Mouse (Mus musculus): ENCODE measurements around the gene Rptor. TPM values are rescaled to one million over a fixed set of nuclear protein-coding genes. Genes with fewer than 3 reads are reported as not detected.
A peak's percentile ranks its signal among the peaks of the same experiment; 100 is the strongest.

The Rptor gene
- polyA plus RNA-seq, 1 experiment from 2014 or later, result 10.8 TPM

DNA sequence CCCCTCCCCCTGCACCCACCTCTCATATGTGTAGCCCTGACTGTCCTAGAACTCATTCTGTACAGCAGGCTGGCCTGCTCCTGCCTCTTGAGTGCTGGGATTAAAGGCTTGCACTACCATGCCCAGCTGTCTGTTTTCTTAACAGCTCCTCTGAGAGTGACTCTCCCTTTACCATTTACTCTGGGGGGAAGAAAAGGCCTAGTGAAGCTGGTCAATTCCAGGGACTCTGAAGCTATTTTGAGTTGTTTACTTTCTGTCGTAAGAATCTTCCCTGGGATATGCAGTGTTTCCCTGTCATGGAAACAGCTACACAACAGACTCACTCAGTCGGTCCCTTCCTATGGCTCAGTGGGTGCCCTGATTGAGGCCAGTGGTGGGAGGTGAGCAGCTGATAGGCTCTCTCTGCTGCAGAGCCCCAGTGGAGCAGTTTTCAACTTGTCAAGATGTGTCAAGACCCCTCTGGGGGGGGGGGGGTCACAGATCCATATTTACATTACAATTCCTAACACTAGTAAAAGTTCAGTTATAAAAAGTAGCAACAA is 63.9 kb downstream of the Rptor start:
- no peak overlapping the region for H3K9ac ChIP-seq (replicated peaks; ENCODE audit: low read length)
- no peaks in the 10 kb centered on the region for H3K36me3 ChIP-seq (ENCODE audit: control insufficient read depth, insufficient read depth, low read length)
- H3K4me3 ChIP-seq (replicated peaks; ENCODE audit: low read depth, low read length), result no peak overlapping the region
- peaks cover 9% of the 10 kb centered on the region for H3K4me1 ChIP-seq (ENCODE audit: control insufficient read depth, insufficient read depth, low read length)
- 21% methylated on average over 2 of the region's 2 CpGs for WGBS
- no peak for ATAC-seq (ENCODE audit: low FRiP score, low TSS enrichment)
- DNase-seq, result no peak
- H3K9me3 ChIP-seq (ENCODE audit: control insufficient read depth, low read length), result no peaks in the 10 kb centered on the region
- H3K4me2 ChIP-seq (ENCODE audit: low read length), result no peak overlapping the region
- no peaks in the 10 kb centered on the region for H3K27me3 ChIP-seq (ENCODE audit: control insufficient read depth, insufficient read depth, low read length)
- no peak overlapping the region for H3K27ac ChIP-seq (replicated peaks; ENCODE audit: low read depth, low read length)

DNA sequence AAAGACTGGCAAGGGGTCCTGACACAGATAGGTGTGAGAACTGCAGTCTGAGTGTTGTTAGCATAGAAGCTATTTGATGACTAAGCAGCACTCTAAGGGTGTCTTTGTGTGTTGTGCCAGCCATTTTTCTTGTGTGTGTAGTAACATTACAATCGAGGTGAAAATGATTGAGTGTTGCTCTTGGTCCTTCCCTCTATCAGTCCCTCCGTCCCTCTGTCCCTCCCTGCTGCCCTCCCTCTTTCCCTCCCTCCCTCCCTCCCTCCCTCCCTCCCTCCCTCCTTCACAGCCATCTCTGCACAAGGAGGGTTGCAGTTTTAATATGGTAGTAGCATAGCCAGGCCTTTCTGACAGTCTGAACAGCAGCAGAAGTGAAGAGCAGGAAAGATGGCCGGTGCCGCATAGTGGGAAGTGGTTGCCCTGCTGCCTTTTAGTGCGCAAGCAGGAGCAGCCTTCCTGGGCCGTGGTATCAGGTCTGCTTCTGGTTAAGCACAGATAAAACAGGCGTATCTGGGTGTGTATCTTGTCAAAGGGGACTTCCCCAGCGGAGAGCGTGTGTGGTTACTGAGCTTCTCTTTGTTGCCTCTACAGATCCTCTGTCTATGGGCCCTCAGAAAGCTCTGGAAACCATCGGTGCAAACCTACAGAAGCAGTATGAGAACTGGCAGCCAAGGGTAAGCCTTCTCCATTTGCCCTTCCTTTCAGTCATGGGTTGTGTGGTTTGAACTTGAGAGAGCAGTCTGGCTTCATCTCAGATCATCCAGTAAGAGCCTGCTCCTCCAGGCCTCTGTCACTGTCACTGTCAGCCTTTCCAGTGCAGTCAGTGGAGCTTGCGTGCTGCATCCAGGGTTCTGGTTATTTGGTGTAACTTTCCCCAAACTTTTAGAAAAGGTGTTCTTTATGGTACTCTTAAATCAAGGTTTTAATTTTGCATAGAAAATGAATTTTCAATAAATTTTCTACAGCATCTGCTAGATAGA is 68.3 kb downstream of the Rptor start:
- Histone ChIP-seq H3K4me2 (ENCODE audit: low read length) (no peak overlapping the region), H3K9ac (replicated peaks; ENCODE audit: low read length) (no peak overlapping the region)

DNA sequence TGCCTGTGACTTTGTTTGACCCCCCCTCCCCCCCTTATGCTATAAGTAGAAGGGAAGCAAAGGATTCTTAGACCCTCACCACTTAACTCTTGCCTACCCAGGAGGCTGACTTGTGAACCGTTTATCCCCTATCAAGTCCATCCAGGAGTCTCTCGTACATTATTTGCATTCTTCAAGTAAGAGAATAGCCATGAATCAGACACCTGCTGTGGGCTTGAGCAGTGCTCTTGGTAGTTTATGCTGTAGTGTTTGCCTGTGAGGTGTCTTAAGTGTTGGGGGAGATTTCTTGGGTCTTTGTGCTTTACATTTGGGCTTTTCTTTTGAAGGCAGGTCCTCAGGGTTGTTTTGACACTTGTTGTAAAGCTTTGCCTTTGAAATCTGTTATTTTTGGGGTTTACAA is 69.3 kb downstream of the Rptor start:
- 35% methylated on average over 2 of the region's 2 CpGs for WGBS
- H3K4me2 ChIP-seq (ENCODE audit: low read length), result no peak overlapping the region
- H3K9ac ChIP-seq (replicated peaks; ENCODE audit: low read length), result no peak overlapping the region
- no peak for DNase-seq
- no peaks in the 10 kb centered on the region for H3K27me3 ChIP-seq (ENCODE audit: control insufficient read depth, insufficient read depth, low read length)
- 0 out of 2 replicates have a peak, but pooled peaks cover 7% of the 10 kb centered on the region for H3K4me1 ChIP-seq (ENCODE audit: control insufficient read depth, insufficient read depth, low read length)
- H3K27ac ChIP-seq (replicated peaks; ENCODE audit: low read depth, low read length), result no peak overlapping the region
- no peak overlapping the region for H3K4me3 ChIP-seq (replicated peaks; ENCODE audit: low read depth, low read length)
- no peaks in the 10 kb centered on the region for H3K36me3 ChIP-seq (ENCODE audit: control insufficient read depth, insufficient read depth, low read length)
- no peak for ATAC-seq (ENCODE audit: low FRiP score, low TSS enrichment)
- H3K9me3 ChIP-seq (ENCODE audit: control insufficient read depth, low read length), result no peaks in the 10 kb centered on the region

More for the DNA sequence above, 68.3 kb downstream of the Rptor start:
- Histone ChIP-seq H3K27me3 (ENCODE audit: control insufficient read depth, insufficient read depth, low read length) (no peaks in the 10 kb centered on the region), H3K4me3 (replicated peaks; ENCODE audit: low read depth, low read length) (no peak overlapping the region), H3K9me3 (ENCODE audit: control insufficient read depth, low read length) (no peaks in the 10 kb centered on the region), H3K27ac (replicated peaks; ENCODE audit: low read depth, low read length) (0 out of 2 replicates have a peak overlapping the region, but pooled peaks have one; percentile 8), H3K36me3 (ENCODE audit: control insufficient read depth, insufficient read depth, low read length) (no peaks in the 10 kb centered on the region), H3K4me1 (ENCODE audit: control insufficient read depth, insufficient read depth, low read length) (peaks cover 4% of the 10 kb centered on the region; the same call in 1 of the 2 replicates)
- no peak for DNase-seq
- no peak for ATAC-seq (ENCODE audit: low FRiP score, low TSS enrichment)
- WGBS, result 81% methylated on average over 11 of the region's 11 CpGs

DNA sequence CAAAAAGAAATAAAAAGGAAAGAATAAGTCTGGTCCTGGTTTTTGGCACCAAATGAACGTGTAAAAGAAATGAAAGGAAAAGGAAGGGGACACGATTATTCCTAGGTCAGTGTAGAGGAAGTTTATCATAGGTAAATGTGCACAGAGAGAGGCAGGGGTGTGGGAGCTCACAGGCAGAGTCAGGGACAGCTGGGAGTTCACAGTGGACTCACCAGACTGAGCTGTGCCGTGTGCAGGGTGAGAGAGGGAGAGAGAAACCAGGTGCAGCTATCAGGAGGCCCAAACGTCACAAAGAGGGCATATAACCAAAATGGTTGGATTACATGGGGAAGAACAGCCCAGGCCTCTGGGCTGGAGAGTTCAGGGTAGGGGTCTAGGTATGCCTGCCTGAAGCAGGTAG is 70.1 kb downstream of the Rptor start:
- Histone ChIP-seq H3K4me3 (replicated peaks; ENCODE audit: low read depth, low read length) (no peak overlapping the region), H3K27me3 (ENCODE audit: control insufficient read depth, insufficient read depth, low read length) (no peaks in the 10 kb centered on the region), H3K9ac (replicated peaks; ENCODE audit: low read length) (no peak overlapping the region), H3K9me3 (ENCODE audit: control insufficient read depth, low read length) (no peaks in the 10 kb centered on the region), H3K4me1 (ENCODE audit: control insufficient read depth, insufficient read depth, low read length) (0 out of 2 replicates have a peak, but pooled peaks cover 7% of the 10 kb centered on the region), H3K36me3 (ENCODE audit: control insufficient read depth, insufficient read depth, low read length) (no peaks in the 10 kb centered on the region), H3K4me2 (ENCODE audit: low read length) (no peak overlapping the region), H3K27ac (replicated peaks; ENCODE audit: low read depth, low read length) (no peak overlapping the region)
- ATAC-seq (ENCODE audit: low FRiP score, low TSS enrichment), result no peak
- no peak for DNase-seq
- WGBS, result 75% methylated on average over 4 of the region's 4 CpGs

DNA sequence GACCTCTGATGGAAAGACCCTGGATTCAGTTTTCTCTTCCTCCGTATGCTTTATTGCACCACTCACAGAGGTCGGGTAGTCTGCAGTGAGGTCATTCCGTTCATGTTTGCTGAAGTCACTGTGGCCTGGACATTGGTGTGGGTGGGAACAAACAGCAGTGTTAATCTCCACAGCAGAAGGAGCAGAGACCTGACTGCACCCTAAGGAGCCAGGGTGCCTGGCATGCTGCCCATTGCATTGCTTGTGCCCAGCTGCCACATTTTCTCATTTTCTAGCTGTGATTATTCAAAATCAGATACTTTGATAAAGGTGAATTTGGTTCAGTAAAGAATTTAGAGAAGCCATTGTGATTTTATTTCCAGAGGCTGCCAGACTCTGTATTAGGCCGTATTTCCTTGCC is 72.1 kb downstream of the Rptor start:
- ATAC-seq (ENCODE audit: low FRiP score, low TSS enrichment) (no peak), DNase-seq (no peak)
- no peaks in the 10 kb centered on the region for H3K9me3 ChIP-seq (ENCODE audit: control insufficient read depth, low read length)
- H3K9ac ChIP-seq (replicated peaks; ENCODE audit: low read length), result no peak overlapping the region
- 0 out of 2 replicates have a peak overlapping the region, but pooled peaks have one; percentile 32 for H3K27ac ChIP-seq (replicated peaks; ENCODE audit: low read depth, low read length)
- WGBS, result 78% methylated on average over 4 of the region's 4 CpGs
- 0 out of 2 replicates have a peak, but pooled peaks cover 7% of the 10 kb centered on the region for H3K4me1 ChIP-seq (ENCODE audit: control insufficient read depth, insufficient read depth, low read length)
- no peaks in the 10 kb centered on the region for H3K27me3 ChIP-seq (ENCODE audit: control insufficient read depth, insufficient read depth, low read length)
- H3K36me3 ChIP-seq (ENCODE audit: control insufficient read depth, insufficient read depth, low read length), result no peaks in the 10 kb centered on the region
- no peak overlapping the region for H3K4me2 ChIP-seq (ENCODE audit: low read length)
- H3K4me3 ChIP-seq (replicated peaks; ENCODE audit: low read depth, low read length), result no peak overlapping the region

DNA sequence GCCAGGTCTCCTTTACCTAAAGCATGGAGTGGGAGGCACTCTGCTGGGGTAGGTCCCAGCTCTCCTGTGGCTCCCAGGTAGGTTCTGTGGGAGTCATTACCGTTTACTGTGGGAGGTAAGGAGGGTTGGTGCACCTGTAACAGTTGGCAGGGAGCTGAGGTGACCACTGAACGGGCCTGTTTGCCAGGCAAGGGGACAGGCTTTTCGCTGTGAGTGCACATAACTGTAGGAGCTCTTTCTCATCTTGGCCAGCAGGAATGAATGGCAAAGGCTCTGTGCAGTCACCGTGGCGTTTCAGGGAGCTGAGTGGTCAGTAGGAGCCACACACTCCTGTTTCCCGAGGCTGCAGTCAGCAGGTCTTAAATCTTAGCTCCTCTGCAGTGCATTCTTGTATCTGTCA is 72.8 kb downstream of the Rptor start:
- DNase-seq (no peak), ATAC-seq (ENCODE audit: low FRiP score, low TSS enrichment) (no peak)
- 82% methylated on average over 6 of the region's 6 CpGs for WGBS
- Histone ChIP-seq H3K27me3 (ENCODE audit: control insufficient read depth, insufficient read depth, low read length) (no peaks in the 10 kb centered on the region), H3K36me3 (ENCODE audit: control insufficient read depth, insufficient read depth, low read length) (no peaks in the 10 kb centered on the region), H3K4me1 (ENCODE audit: control insufficient read depth, insufficient read depth, low read length) (0 out of 2 replicates have a peak, but pooled peaks cover 7% of the 10 kb centered on the region), H3K9ac (replicated peaks; ENCODE audit: low read length) (no peak overlapping the region), H3K4me2 (ENCODE audit: low read length) (no peak overlapping the region), H3K4me3 (replicated peaks; ENCODE audit: low read depth, low read length) (no peak overlapping the region), H3K27ac (replicated peaks; ENCODE audit: low read depth, low read length) (no peak overlapping the region), H3K9me3 (ENCODE audit: control insufficient read depth, low read length) (no peaks in the 10 kb centered on the region)

DNA sequence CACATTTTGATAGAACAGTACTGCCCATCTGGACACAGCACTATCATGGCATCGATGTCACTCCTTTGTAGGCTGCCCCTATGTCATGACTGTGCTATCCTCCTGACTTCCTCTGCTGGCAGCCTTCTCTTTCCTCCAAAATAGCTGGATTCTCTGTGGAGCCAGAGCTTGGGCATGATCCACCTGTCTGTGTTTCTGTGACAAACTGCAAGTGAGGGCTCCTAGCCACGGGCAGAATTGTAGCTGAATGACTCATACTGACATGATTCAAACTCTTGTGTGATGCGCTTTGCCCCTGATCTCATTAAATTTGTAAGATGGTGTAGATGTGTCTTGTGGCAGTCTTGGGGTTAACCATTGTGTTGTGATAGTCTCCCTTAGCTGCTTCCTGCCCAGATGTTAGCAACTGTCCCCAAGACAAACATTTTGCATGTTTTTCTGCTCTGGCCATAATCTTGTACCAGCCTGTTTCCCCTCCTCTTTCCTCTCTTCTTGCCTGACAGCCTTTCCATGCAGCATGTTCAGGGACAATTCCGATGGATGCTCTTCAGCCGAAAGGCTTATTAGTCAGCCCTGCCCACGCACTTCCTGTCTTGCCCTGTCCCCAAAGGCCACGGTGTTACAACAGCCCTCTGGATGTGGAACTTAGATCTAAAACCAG is 74.2 kb downstream of the Rptor start:
- H3K4me1 ChIP-seq (ENCODE audit: control insufficient read depth, insufficient read depth, low read length), result 0 out of 2 replicates have a peak, but pooled peaks cover 7% of the 10 kb centered on the region
- no peak overlapping the region for H3K9ac ChIP-seq (replicated peaks; ENCODE audit: low read length)
- H3K27me3 ChIP-seq (ENCODE audit: control insufficient read depth, insufficient read depth, low read length), result no peaks in the 10 kb centered on the region
- 86% methylated on average over 7 of the region's 7 CpGs for WGBS
- H3K4me2 ChIP-seq (ENCODE audit: low read length), result no peak overlapping the region
- H3K36me3 ChIP-seq (ENCODE audit: control insufficient read depth, insufficient read depth, low read length), result no peaks in the 10 kb centered on the region
- DNase-seq, result no peak
- no peak overlapping the region for H3K4me3 ChIP-seq (replicated peaks; ENCODE audit: low read depth, low read length)
- no peak overlapping the region for H3K27ac ChIP-seq (replicated peaks; ENCODE audit: low read depth, low read length)
- H3K9me3 ChIP-seq (ENCODE audit: control insufficient read depth, low read length), result no peaks in the 10 kb centered on the region
- ATAC-seq (ENCODE audit: low FRiP score, low TSS enrichment), result no peak

DNA sequence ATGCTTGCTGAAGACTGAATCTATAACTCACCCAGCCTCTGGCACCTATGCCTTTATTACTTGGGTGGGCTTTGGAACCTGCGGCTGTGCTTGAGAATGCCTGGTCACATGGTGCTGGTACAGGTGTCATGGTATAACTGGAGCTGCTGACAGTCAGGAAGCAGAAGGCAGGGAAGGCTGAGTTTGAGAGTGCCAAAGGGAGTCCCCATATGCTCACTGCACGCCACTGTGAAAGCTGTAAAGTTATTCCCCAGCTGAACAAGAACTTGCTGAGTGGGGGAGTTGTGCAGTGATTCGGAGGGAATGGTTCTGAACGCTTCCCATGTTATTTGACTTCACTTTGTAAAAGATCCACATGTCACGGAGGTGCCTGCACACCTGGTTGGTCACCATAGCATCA is 75.7 kb downstream of the Rptor start:
- no peak overlapping the region for H3K27ac ChIP-seq (replicated peaks; ENCODE audit: low read depth, low read length)
- WGBS, result 95% methylated on average over 5 of the region's 5 CpGs
- no peak overlapping the region for H3K4me2 ChIP-seq (ENCODE audit: low read length)
- H3K9ac ChIP-seq (replicated peaks; ENCODE audit: low read length), result no peak overlapping the region
- H3K27me3 ChIP-seq (ENCODE audit: control insufficient read depth, insufficient read depth, low read length), result no peaks in the 10 kb centered on the region
- no peak for DNase-seq
- H3K4me3 ChIP-seq (replicated peaks; ENCODE audit: low read depth, low read length), result no peak overlapping the region
- ATAC-seq (ENCODE audit: low FRiP score, low TSS enrichment), result no peak
- H3K36me3 ChIP-seq (ENCODE audit: control insufficient read depth, insufficient read depth, low read length), result no peaks in the 10 kb centered on the region
- H3K9me3 ChIP-seq (ENCODE audit: control insufficient read depth, low read length), result no peaks in the 10 kb centered on the region
- H3K4me1 ChIP-seq (ENCODE audit: control insufficient read depth, insufficient read depth, low read length), result 0 out of 2 replicates have a peak, but pooled peaks cover 7% of the 10 kb centered on the region

Data from midbrain, embryonic 14.5 days (tissue).